Mouse (Mus musculus) R1 (cell line): ENCODE data around the gene Sytl3.

Experiments
- DNase-seq: peaks from one replicate; pipeline ENCODE4 v3.0.0-alpha.2; 2018; ENCODE audit warnings: low read depth, low spot score

Sytl3 gene

GRCm38 (mm10) chr17:6736306-6737272 lies 77.7 kb downstream of the Sytl3 start:
- DNase-seq, result peak; percentile 90

GRCm38 (mm10) chr17:6737273-6737997 lies 78.5 kb downstream of the Sytl3 start:
- DNase-seq, result no peak

DNA sequence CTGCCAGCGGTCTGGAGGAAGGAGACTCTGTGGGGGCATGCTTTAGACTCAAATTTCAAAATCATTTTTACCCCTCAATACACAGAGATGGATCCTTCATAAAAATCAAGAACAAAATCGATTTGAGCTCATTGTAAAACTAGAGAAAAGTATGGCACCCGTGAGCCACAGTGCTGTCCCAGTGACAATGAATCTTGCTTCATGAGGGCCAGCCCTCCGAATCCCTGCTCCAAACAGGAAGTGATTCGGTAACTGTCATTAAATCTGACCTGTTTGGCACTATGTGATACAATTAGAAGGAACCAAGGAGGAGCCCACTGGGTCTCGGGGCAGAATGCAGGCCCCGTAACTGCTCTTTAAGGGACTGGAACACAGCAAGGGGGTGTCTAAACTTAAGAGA lies 79.9 kb downstream of the Sytl3 start:
- no peak for DNase-seq

DNA sequence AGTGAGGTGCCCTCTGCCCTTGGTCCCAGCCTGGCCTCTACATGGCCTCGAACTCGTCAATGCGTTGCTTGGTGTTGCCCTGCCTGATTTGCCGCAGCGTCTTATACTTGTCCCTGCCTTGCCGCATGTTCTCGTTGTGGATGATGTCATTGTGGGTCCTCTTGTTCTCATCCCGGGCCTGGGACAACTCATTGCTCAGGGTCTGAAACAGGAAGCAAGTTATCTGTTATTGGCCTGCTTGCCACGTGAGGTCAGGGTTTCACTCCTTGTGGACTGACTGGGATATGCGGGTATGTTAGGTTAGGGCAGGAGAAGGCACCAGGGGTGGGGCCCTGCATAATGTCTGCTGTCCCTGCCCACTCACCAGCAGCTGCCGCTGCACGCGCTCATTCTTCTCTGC lies 80.4 kb downstream of the Sytl3 start:
- DNase-seq, result peak; percentile 60

DNA sequence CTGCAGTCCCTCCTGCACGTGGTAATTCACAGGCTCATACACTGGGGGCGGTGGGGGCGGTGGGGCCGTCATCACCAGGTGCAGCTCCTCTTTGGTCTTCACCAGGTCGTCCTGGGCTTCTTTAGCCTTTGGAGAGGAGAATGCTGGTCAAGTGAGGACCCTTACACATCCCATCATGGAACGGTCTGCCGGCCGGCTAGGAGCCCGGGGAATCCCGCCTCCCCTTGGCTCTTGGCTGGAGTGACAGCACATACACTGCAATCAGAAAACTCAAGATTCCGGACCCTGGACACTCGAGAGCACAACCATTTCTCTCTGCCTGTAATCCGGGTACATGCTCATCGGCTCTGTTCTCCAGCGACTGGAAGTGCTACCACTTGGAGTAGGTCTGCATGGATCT lies 80.9 kb downstream of the Sytl3 start:
- DNase-seq, result no peak

DNA sequence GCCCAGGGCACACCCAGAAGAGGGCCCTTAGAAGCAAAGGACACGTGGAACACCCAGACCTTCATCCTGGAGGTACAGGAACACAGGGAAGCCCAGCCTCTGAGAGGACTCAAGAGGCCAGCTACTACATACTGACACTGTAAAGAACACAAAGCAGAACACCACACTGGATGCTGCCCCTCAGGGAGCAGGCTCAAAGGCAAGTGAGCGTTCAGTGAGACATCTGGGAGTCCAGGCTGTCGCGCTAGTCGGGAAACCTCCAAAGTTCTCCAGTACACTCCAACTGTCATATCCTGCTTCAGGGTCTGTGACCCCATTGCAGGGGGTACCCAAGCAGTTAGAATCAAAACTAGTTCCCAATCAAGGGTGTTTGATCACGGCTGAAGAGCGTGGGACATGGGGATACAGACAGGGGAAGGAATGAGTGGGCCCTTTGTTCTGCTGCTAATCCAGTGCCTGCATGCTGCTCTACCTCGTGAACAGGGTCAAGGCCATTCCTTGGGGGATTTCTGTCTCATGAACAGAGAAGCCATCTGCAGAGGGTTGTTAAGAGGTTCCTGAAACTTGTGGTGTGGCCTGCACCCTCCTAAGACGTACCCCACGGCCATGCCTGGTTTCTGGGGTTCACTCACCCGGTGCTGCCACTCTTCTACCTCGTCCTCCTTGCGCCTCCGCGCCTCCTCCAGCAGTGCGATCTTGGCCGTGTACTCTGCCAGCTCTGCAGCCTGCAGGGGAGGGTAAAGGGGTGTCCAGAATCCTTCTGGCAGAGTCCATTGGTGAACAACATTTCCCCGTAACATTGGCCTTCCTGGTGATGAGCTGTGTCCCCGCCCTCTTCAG lies 81.7 kb downstream of the Sytl3 start:
- peak; percentile 13 for DNase-seq

- DNase-seq, result no peak
These were observed 82.4 kb downstream of the Sytl3 start for GRCm38 (mm10) chr17:6741271-6741670.

DNA sequence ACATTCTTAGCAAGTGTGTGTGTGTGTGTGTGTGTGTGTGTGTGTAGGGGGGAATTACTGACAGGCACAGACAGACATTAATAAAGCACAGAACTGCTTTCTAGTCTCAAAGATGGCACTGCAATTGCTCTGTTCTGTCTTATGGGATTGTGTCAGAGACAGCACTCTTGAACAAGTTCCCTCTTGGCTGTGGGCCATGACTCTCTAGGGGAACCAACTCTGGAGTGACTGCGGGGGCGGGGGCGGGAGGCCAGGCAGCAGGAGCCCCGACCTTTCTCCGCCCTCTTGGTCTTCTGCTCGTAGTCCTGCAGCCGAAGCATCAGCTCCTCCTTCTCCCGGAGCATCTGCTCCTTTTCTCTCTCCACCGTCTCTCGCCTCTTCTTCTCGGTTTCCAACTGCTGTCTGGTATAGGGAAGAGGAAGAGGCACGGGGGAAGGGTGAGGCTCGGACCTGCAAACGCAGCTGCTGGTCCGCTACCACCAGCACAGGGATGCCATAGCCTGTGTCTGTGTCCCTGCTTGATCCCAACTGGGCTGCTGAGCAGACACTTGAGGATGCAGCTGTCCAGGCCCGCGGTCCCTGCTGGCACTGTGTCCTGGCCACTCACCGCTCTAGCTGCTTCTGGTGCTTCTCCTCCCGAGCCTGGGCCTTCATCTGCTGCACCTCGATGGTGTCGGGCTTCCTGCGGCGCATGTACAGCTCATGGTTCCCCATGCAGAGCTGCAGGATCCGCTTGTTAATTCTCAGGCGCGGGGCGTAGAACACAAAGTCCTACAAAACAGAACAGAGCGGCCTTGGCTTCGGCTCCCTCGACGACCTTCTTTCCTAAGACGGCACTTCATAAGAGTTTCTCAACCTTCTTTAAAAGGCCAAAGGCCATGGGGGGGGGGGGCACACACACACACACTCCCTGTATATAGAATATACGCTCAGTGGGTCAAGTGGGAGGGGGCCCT lies 83.5 kb downstream of the Sytl3 start:
- peak; percentile 14 for DNase-seq

- peak; percentile 10 for DNase-seq
These were observed 84.2 kb downstream of the Sytl3 start for GRCm38 (mm10) chr17:6743039-6743575.

DNA sequence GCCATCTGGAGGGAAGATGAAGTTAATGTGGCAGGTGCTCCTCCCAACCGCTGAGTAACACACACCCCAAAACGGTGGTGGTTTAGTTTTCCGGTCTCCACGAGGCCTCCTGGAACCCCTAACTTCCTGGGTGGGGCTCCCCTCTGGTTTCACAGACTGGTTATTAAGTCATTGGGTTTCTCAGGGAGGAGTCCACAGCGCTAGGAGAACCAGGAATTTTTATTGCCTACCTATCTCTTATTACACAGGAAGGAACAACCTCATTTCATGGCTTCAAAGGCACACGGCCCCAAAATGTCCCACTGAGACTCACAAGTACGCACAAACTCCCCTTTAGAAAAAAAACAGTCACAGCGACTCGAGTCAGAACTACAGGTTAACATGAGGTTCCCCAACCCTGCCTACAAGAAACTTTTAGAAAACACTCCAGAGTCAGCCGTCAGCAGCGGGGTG lies 84.9 kb downstream of the Sytl3 start:
- peak; percentile 21 for DNase-seq

GRCm38 (mm10) chr17:6744366-6744765 lies 85.5 kb downstream of the Sytl3 start:
- peak; percentile 41 for DNase-seq

GRCm38 (mm10) chr17:6744871-6745270 lies 86.0 kb downstream of the Sytl3 start:
- no peak for DNase-seq

GRCm38 (mm10) chr17:6745503-6745902 lies 86.6 kb downstream of the Sytl3 start:
- no peak for DNase-seq

DNA sequence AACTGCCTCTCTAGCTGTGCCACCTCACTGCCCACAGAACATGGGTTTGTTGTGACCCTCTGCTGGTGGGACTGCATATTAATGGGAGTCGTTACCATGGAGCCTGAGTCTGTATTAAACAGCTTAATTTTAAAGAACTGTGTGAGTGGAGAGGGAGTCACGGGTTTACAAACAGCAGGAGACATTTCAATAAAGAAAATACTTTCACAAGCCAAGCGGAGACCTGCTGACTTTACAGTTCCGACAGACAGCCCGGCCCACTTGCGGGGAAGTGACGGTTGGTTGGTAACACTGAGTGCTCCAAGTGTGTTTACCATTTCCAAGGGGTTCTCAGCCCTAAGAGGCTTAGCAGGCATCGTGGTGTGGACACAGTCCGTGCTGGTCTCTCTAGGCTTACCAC lies 87.1 kb downstream of the Sytl3 start:
- no peak for DNase-seq

DNA sequence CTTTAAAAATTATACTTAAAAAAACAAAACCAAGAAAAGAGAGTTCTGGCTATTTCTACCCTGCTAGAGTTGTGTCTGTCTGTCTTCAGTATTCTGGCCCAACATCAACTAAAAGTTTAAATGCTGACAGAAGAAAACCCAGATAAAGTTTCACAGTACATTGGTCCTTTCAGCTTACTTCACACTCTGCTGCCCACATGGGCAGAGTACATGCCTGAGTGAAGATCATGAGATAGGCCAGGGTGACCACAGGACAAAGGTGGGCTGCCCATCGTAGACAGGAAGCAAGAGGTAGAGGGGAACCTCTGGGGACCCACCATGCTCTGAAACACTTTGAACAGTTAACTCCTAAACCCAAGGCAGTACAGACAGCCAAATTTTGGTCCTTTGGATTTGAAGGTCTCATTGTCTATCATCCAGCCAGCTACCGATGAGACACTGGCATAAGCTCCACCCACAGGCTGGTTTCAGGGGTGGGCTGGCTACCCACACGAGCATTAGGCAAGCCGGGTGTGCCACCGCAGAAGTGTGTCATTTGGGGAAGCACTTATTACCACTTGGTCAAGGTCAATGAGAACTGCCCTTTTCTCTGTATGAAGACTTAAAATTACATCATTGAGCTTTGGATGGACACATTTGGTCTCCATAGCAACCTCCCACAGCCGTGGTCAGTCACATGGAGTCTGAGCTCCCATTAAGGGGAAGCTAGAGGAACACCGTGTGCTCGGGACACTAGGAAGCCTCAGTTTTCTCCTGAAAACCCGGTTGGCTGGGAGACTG lies 87.7 kb downstream of the Sytl3 start:
- DNase-seq, result peak; percentile 48

DNA sequence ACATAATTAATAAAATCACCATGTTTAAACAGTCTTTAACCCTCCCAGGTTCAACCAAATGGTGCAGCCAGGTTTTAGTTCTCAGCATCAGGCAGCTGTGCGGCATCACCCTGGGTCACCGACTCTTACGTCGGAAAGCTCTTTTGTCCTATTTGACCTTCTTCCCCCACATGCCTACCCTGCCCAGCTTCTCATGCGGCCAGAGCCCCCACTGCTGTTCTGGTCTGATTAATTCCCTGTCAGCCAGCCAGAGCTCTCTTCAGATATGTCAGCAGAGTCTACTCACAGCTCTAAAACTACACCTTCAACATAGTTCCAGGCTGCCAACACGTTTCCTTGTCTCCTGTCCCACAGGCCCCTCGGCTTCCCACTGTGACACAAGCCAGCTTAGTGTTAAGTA lies 88.6 kb downstream of the Sytl3 start:
- DNase-seq, result no peak

DNA sequence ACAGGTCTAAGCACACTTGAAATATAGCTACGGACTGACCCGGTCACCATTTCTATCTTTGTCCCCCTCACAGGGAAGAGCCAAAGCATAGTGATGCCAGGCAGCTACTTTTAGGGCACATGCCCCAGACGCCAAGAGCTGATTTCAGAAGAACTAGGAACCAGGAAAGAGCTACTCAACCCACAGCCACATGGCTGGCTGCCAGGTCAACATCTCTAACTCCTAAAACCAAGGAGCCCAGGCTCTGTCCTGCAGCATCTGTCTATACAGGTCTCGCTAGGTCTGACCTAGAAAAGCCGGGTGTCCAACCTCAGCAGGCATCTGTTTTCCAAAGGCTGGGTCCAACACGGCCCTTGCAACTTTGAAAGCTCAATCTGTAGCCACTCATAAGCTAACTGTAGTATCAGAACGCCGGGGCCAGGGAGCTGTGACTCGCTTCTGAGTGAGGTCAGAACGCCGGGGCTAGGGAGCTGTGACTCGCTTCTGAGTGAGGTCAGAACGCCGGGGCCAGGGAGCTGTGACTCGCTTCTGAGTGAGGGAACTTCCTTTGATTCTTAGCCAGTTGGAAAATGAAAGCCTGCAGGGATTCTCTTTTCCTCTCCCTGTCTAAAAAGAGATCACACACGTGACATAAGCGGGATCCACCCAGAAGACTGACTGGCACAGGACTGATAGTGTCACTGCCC lies 90.0 kb downstream of the Sytl3 start:
- DNase-seq, result no peak

GRCm38 (mm10) chr17:6751221-6751859 lies 92.4 kb downstream of the Sytl3 start:
- peak; percentile 76 for DNase-seq
